Comparison of ENCODE assay signal across 12 mouse cellular contexts in the genomic region with DNA sequence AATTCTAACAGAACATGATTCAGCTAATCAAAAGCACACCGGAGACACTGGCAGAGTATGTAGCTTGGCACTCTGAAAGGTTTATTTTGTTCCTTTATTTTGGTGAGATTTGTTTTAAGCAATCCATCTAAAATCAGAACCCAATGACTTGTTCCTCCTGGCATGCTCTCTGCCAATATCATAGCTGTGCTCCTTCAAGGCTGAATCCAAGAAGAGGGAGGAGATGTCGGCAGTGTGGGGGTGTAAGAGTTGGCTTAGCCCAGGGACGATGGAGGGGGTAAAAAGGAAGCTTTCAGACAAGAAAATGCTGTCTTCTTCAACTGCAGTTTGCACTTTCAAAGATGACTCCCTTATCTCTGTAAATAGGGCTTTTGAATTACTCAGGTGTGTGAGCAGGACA.
DNase-seq lines count a peak whose midpoint lies in the region; ATAC-seq and TF ChIP-seq lines count a peak whose summit lies in the region.
"Had no signal": no experiment of that assay in that cellular context is flagged by ENCODE, and none has a peak within 500 bp of the region (broad histone marks: within the 10 kb centered on the region; RNA-seq: fewer than 3 reads in every experiment).

No protein-coding gene starts in this region.

- no peaks in the 10 kb centered on the region for H3K4me1 ChIP-seq in midbrain, postnatal 0 days (ENCODE audit: insufficient read depth, low read length)
- no peaks in the 10 kb centered on the region for H3K4me1 ChIP-seq in intestine, embryonic 15.5 days (replicated peaks)
- H3K4me1 ChIP-seq: forebrain, embryonic 10.5 days; neural tube, embryonic 15.5 days had no signal

- H3K4me2 ChIP-seq in midbrain, postnatal 0 days (ENCODE audit: low read depth, low read length, poor library complexity, severe bottlenecking) = no peak overlapping the region
- no peak overlapping the region for H3K4me2 ChIP-seq in intestine, embryonic 15.5 days (replicated peaks)
- H3K4me2 ChIP-seq: neural tube, embryonic 15.5 days had no signal

- 56% methylated on average over 3 of the region's 3 CpGs for WGBS in midbrain, postnatal 0 days
- WGBS in intestine, embryonic 15.5 days = 51% methylated on average over 3 of the region's 3 CpGs

- 0 out of 2 replicates have a peak, but pooled peaks have one; percentile 35 for ATAC-seq in midbrain, postnatal 0 days (ENCODE audit: low FRiP score)
- ATAC-seq in intestine, embryonic 15.5 days = no peak

- H3K36me3 ChIP-seq in midbrain, postnatal 0 days (ENCODE audit: insufficient read depth, low read length) = no peaks in the 10 kb centered on the region
- no peaks in the 10 kb centered on the region for H3K36me3 ChIP-seq in intestine, embryonic 15.5 days
- H3K36me3 ChIP-seq: forebrain, embryonic 10.5 days; neural tube, embryonic 15.5 days had no signal

- peak overlapping the region; percentile 24; the same call in 1 of the 2 replicates for H3K27ac ChIP-seq in left cerebral cortex, adult 2 months
- peak overlapping the region; percentile 39; the same call in 1 of the 2 replicates for H3K27ac ChIP-seq in midbrain, postnatal 0 days (ENCODE audit: low read depth, low read length)
- H3K27ac ChIP-seq in intestine, embryonic 15.5 days = no peak overlapping the region
- H3K27ac ChIP-seq: forebrain, embryonic 10.5 days; neural tube, embryonic 15.5 days had no signal

- no peak overlapping the region for H3K9ac ChIP-seq in midbrain, postnatal 0 days (replicated peaks; ENCODE audit: low read length, poor library complexity, severe bottlenecking)
- no peak overlapping the region for H3K9ac ChIP-seq in intestine, embryonic 15.5 days
- H3K9ac ChIP-seq: neural tube, embryonic 15.5 days had no signal

- DNase-seq in left cerebral cortex, adult 2 months (ENCODE audit: extremely low spot score in 1 of 2, low spot score in 2 of 2) = peak; percentile 19 to 21
- no peak for DNase-seq in left cerebral cortex, adult 11 months (ENCODE audit: low spot score)
- DNase-seq in cerebellum, adult 18-20 months = peak; percentile 46 to 55
- DNase-seq in cerebellum, postnatal 14 days = peak; percentile 35 to 42
- no peak for DNase-seq in midbrain, postnatal 0 days (ENCODE audit: low spot score)
- no peak for DNase-seq in lung, postnatal 4 days
- DNase-seq: heart, postnatal 36 days; lung, adult 18-20 months; thymus, postnatal 25 days had no signal

- no peaks in the 10 kb centered on the region for H3K9me3 ChIP-seq in midbrain, postnatal 0 days (ENCODE audit: low read length)
- H3K9me3 ChIP-seq in intestine, embryonic 15.5 days = no peaks in the 10 kb centered on the region
- H3K9me3 ChIP-seq: forebrain, embryonic 10.5 days; neural tube, embryonic 15.5 days had no signal

- TF ChIP-seq CTCF in left cerebral cortex, adult 2 months (IDR thresholded peaks at IDR 0.05) = no peak
- no peak for TF ChIP-seq CTCF in midbrain, postnatal 0 days (IDR thresholded peaks at IDR 0.05)

- H3K4me3 ChIP-seq in left cerebral cortex, adult 2 months = no peak overlapping the region
- no peak overlapping the region for H3K4me3 ChIP-seq in midbrain, postnatal 0 days (ENCODE audit: low read depth, low read length)
- no peak overlapping the region for H3K4me3 ChIP-seq in intestine, embryonic 15.5 days (replicated peaks)
- H3K4me3 ChIP-seq: forebrain, embryonic 10.5 days; neural tube, embryonic 15.5 days had no signal

- H3K27me3 ChIP-seq in midbrain, postnatal 0 days (ENCODE audit: insufficient read depth, low read length) = no peaks in the 10 kb centered on the region
- H3K27me3 ChIP-seq in intestine, embryonic 15.5 days (replicated peaks) = no peaks in the 10 kb centered on the region
- H3K27me3 ChIP-seq: neural tube, embryonic 15.5 days had no signal

- intact Hi-C loops in left cerebral cortex, adult 2 months (cut with DNase I) = loop anchor here (5.0 kb wide), 1 partner anchor 178 kb away; no protein-coding TSS in a partner anchor

Comparison
In these comparisons a context has a peak if more than half of its experiments do, and no peak if none do; other contexts are left out.
1. DNase-seq: peak in left cerebral cortex, adult 2 months (2 of 2), cerebellum, adult 18-20 months (2 of 2) and cerebellum, postnatal 14 days (2 of 2); none in left cerebral cortex, adult 11 months (single experiment), midbrain, postnatal 0 days (single experiment) and lung, postnatal 4 days (0 of 2).